Mouse (Mus musculus) kidney, postnatal 0 days (tissue): ENCODE measurements around the gene D930007J09Rik. TPM values are rescaled to one million over a fixed set of nuclear protein-coding genes. Genes with fewer than 3 reads are reported as not detected.

Experiments
- ATAC-seq: fragments of 200-750 bp; cut with Nextera tagmentation; replicated peaks from 2 replicates; pipeline ENCODE4 v1.8.0; 2017; ENCODE audit warnings: low read depth, moderate number of reproducible peaks, moderate TSS enrichment, moderate library complexity; ENCODE audit not compliant: low FRiP score
- DNase-seq: peaks from one replicate; pipeline ENCODE4 v3.0.0-alpha.2; 2016; ENCODE audit warnings: low spot score
- H3K27ac ChIP-seq: fragments of 300-500 bp; sonication (generic); 2 replicates; pipeline ENCODE4 v1.5.1; 2014; ENCODE audit warnings: mild to moderate bottlenecking
- H3K27me3 ChIP-seq: fragments of 300-500 bp; sonication (generic); 2 replicates; pipeline ENCODE4 v1.6.1; 2014; ENCODE audit warnings: low read length, mixed read lengths; ENCODE audit not compliant: insufficient read depth
- H3K36me3 ChIP-seq: fragments of 300-500 bp; sonication (generic); 2 replicates; pipeline ENCODE4 v1.6.1; 2014; ENCODE audit warnings: low read length, mixed read lengths; ENCODE audit not compliant: insufficient read depth
- H3K4me1 ChIP-seq: fragments of 300-500 bp; sonication (generic); replicated peaks from 2 replicates; pipeline ENCODE4 v1.6.1; 2014; ENCODE audit warnings: antibody characterized with exemption, low read length, mixed read lengths; ENCODE audit not compliant: insufficient read depth
- H3K4me2 ChIP-seq: fragments of 300-500 bp; sonication (generic); 2 replicates; pipeline ENCODE4 v1.6.1; 2014; ENCODE audit warnings: mild to moderate bottlenecking, low read length, moderate library complexity, mixed read lengths
- H3K4me3 ChIP-seq: fragments of 300-500 bp; sonication (generic); replicated peaks from 2 replicates; pipeline ENCODE4 v1.5.1; 2014; ENCODE audit warnings: low read depth, low read length
- H3K9ac ChIP-seq: fragments of 300-500 bp; sonication (generic); 2 replicates; pipeline ENCODE4 v1.6.1; 2014; ENCODE audit warnings: low read depth, low read length
- H3K9me3 ChIP-seq: fragments of 300-500 bp; sonication (generic); replicated peaks from 2 replicates; pipeline ENCODE4 v1.6.1; 2016; ENCODE audit warnings: low read length, inconsistent platforms, mixed read lengths
- CTCF ChIP-seq: IDR thresholded peaks from 2 replicates; pipeline ENCODE4 v1.5.1; 2016; ENCODE audit warnings: antibody characterized with exemption, low read depth, mild to moderate bottlenecking, moderate library complexity
- whole genome bisulfite sequencing: fragments of 180-500 bp; shearing (Covaris S2); extraction: QIAGEN DNeasy Blood & Tissue Kit; methylation state at CpG from one replicate; pipeline ENCODE4 v1.1.7; 2014; 5-methylcytosine and 5-hydroxymethylcytosine counted together
- polyA plus RNA-seq: library from polyadenylated mRNA; unstranded; fragments of >200 nt; fragmentation: Nextera tagmentation; extraction: Ambion mirVana; gene quantifications from 2 replicates; pipeline ENCODE4 v1.2.1, GENCODE M21; 2015

Gene D930007J09Rik
- polyA plus RNA-seq, 1 experiment from 2014 or later = not detected

- H3K36me3 ChIP-seq = no peaks in the 10 kb centered on the region
- ATAC-seq (peak; percentile 78), DNase-seq (peak; percentile 65)
- 8% methylated on average over 4 of the region's 4 CpGs for WGBS
- H3K9ac ChIP-seq = no peak overlapping the region
- no peaks in the 10 kb centered on the region for H3K9me3 ChIP-seq
- H3K27ac ChIP-seq = peak overlapping the region; percentile 42
- no peaks in the 10 kb centered on the region for H3K27me3 ChIP-seq
- H3K4me3 ChIP-seq = no peak overlapping the region
- H3K4me2 ChIP-seq = no peak overlapping the region; the same call in 1 of the 2 replicates
- no peak for TF ChIP-seq CTCF
- peaks cover 10% of the 10 kb centered on the region; the same call in 1 of the 2 replicates for H3K4me1 ChIP-seq
Observed at GRCm38 (mm10) chr13:32849092-32849491, 46.4 kb upstream of the D930007J09Rik start.

GRCm38 (mm10) chr13:32846221-32846620, 43.6 kb upstream of the D930007J09Rik start:
- TF ChIP-seq CTCF = no peak
- Histone ChIP-seq H3K4me2 (no peak overlapping the region), H3K9me3 (no peaks in the 10 kb centered on the region), H3K27ac (no peak overlapping the region), H3K4me3 (no peak overlapping the region), H3K27me3 (no peaks in the 10 kb centered on the region), H3K36me3 (no peaks in the 10 kb centered on the region), H3K9ac (no peak overlapping the region), H3K4me1 (peaks cover 10% of the 10 kb centered on the region; the same call in 1 of the 2 replicates)
- DNase-seq (no peak), ATAC-seq (no peak)

GRCm38 (mm10) chr13:32841349-32841748, 38.7 kb upstream of the D930007J09Rik start:
- Histone ChIP-seq H3K9me3 (no peaks in the 10 kb centered on the region), H3K4me3 (no peak overlapping the region), H3K27me3 (no peaks in the 10 kb centered on the region), H3K27ac (no peak overlapping the region), H3K4me1 (no peaks in the 10 kb centered on the region), H3K36me3 (no peaks in the 10 kb centered on the region), H3K4me2 (no peak overlapping the region), H3K9ac (no peak overlapping the region)
- no peak for DNase-seq
- WGBS = 94% methylated on average over 3 of the region's 3 CpGs
- ATAC-seq = no peak
- TF ChIP-seq CTCF = no peak

GRCm38 (mm10) chr13:32839314-32839713, 36.7 kb upstream of the D930007J09Rik start:
- no peaks in the 10 kb centered on the region for H3K36me3 ChIP-seq
- no peak overlapping the region for H3K4me3 ChIP-seq
- ATAC-seq = no peak
- no peaks in the 10 kb centered on the region for H3K27me3 ChIP-seq
- no peaks in the 10 kb centered on the region for H3K9me3 ChIP-seq
- WGBS = 40% methylated on average over 1 of the region's 1 CpGs
- no peak overlapping the region for H3K27ac ChIP-seq
- no peak overlapping the region for H3K4me2 ChIP-seq
- TF ChIP-seq CTCF = no peak
- no peak overlapping the region for H3K9ac ChIP-seq
- DNase-seq = no peak
- no peaks in the 10 kb centered on the region for H3K4me1 ChIP-seq

GRCm38 (mm10) chr13:32834513-32834912, 31.9 kb upstream of the D930007J09Rik start:
- 92% methylated on average over 5 of the region's 5 CpGs for WGBS

GRCm38 (mm10) chr13:32833237-32833636, 30.6 kb upstream of the D930007J09Rik start:
- Histone ChIP-seq H3K27ac (no peak overlapping the region), H3K27me3 (no peaks in the 10 kb centered on the region), H3K4me1 (no peaks in the 10 kb centered on the region), H3K4me3 (no peak overlapping the region), H3K9ac (no peak overlapping the region), H3K36me3 (no peaks in the 10 kb centered on the region), H3K4me2 (no peak overlapping the region), H3K9me3 (no peaks in the 10 kb centered on the region)
- DNase-seq = no peak
- WGBS = 74% methylated on average over 6 of the region's 6 CpGs
- no peak for ATAC-seq
- TF ChIP-seq CTCF = no peak

More at GRCm38 (mm10) chr13:32834513-32834912, 31.9 kb upstream of the D930007J09Rik start:
- no peaks in the 10 kb centered on the region for H3K36me3 ChIP-seq
- H3K27ac ChIP-seq = no peak overlapping the region
- TF ChIP-seq CTCF = no peak
- H3K4me1 ChIP-seq = no peaks in the 10 kb centered on the region
- no peaks in the 10 kb centered on the region for H3K9me3 ChIP-seq
- no peak overlapping the region for H3K4me3 ChIP-seq
- H3K4me2 ChIP-seq = no peak overlapping the region
- no peak overlapping the region for H3K9ac ChIP-seq
- DNase-seq = no peak
- no peaks in the 10 kb centered on the region for H3K27me3 ChIP-seq
- ATAC-seq = no peak

- WGBS = 81% methylated on average over 3 of the region's 3 CpGs
- no peak for ATAC-seq
Observed at GRCm38 (mm10) chr13:32832776-32833175, 30.1 kb upstream of the D930007J09Rik start.

More at GRCm38 (mm10) chr13:32832776-32833175, 30.1 kb upstream of the D930007J09Rik start:
- DNase-seq = no peak
- H3K4me2 ChIP-seq = no peak overlapping the region
- no peaks in the 10 kb centered on the region for H3K4me1 ChIP-seq
- no peak overlapping the region for H3K27ac ChIP-seq
- no peak for TF ChIP-seq CTCF
- H3K36me3 ChIP-seq = no peaks in the 10 kb centered on the region
- H3K4me3 ChIP-seq = no peak overlapping the region
- no peaks in the 10 kb centered on the region for H3K27me3 ChIP-seq
- H3K9me3 ChIP-seq = no peaks in the 10 kb centered on the region
- H3K9ac ChIP-seq = no peak overlapping the region
